Mouse (Mus musculus) central nervous system, embryonic 18 days (tissue): Measurements from ENCODE around the gene Emg1. TPM values are rescaled to one million over a fixed set of nuclear protein-coding genes. Genes with fewer than 3 reads are reported as not detected.

Experiments used
- polyA plus RNA-seq: library from polyadenylated mRNA; depleted of rRNA; stranded (reverse); fragments of >200 nt; gene quantifications from 2 replicates; pipeline ENCODE4 v1.2.3, GENCODE M21; 2012; rRNA removed

The Emg1 gene
- polyA plus RNA-seq: 93.9 and 100 TPM in 2 replicates

GRCm38 (mm10) chr6:124711824-124712782 is at the start of gene Emg1, which contains the start of gene Phb2:
Gene Emg1, minus strand, starts transcription at chr6:124712178.
Gene Phb2, plus strand, starts transcription at chr6:124712336.

GRCm38 (mm10) chr6:124755831-124756595 is 44.0 kb upstream of the Emg1 start, which contains the start of the genes Gm45234 and Atn1:
Gene Gm45234, minus strand, starts transcription at chr6:124756021.
Gene Atn1, minus strand, starts transcription at chr6:124756524.

GRCm38 (mm10) chr6:124740888-124741761 is 29.1 kb upstream of the Emg1 start, which contains the start of gene Grcc10:
Gene Grcc10, minus strand, starts transcription at chr6:124741374.

GRCm38 (mm10) chr6:124738511-124739023 is 26.6 kb upstream of the Emg1 start, which contains the start of gene Ptpn6:
Gene Ptpn6, minus strand, starts transcription at chr6:124738714.

GRCm38 (mm10) chr6:124662477-124663423 is 49.2 kb downstream of the Emg1 start, which contains the start of gene Lpcat3:
Gene Lpcat3, plus strand, starts transcription at chr6:124663027.

Other genes with a start within 250 kb of the Emg1 start
- 120 and 128 TPM in 2 replicates for gene Clstn3, start 247.4 kb downstream of the Emg1 start, polyA plus RNA-seq
- 0.08 and 0.22 TPM in 2 replicates for gene C1rl, start 219.1 kb downstream of the Emg1 start, polyA plus RNA-seq
- gene C1ra, start 199.8 kb downstream of the Emg1 start, polyA plus RNA-seq: 0.40 and 0.65 TPM in 2 replicates
- gene C1s1, start 169.8 kb downstream of the Emg1 start, polyA plus RNA-seq: 1.8 and 2.3 TPM in 2 replicates
- gene C1rb, start 141.9 kb downstream of the Emg1 start, polyA plus RNA-seq: not detected in 2 replicates
- 0.74 and 0.79 TPM in 2 replicates for gene C1s2, start 76.1 kb downstream of the Emg1 start, polyA plus RNA-seq
- gene Lpcat3, start 49.2 kb downstream of the Emg1 start, polyA plus RNA-seq: 48.3 and 54.5 TPM in 2 replicates
- gene Phb2, start 158 bp upstream of the Emg1 start, polyA plus RNA-seq: 139 and 149 TPM in 2 replicates
- 2.6 and 2.9 TPM in 2 replicates for gene Ptpn6, start 26.5 kb upstream of the Emg1 start, polyA plus RNA-seq
- gene Grcc10, start 29.2 kb upstream of the Emg1 start, polyA plus RNA-seq: 564 and 575 TPM in 2 replicates
- gene Gm45234, start 43.8 kb upstream of the Emg1 start, polyA plus RNA-seq: not detected in 2 replicates
- gene Atn1, start 44.3 kb upstream of the Emg1 start, polyA plus RNA-seq: 53.4 and 64.6 TPM in 2 replicates
- gene Eno2, start 57.5 kb upstream of the Emg1 start, polyA plus RNA-seq: 119 and 125 TPM in 2 replicates
- gene Lrrc23, start 67.5 kb upstream of the Emg1 start, polyA plus RNA-seq: 8.5 and 10.6 TPM in 2 replicates
- 4.8 and 7.0 TPM in 2 replicates for gene Spsb2, start 96.5 kb upstream of the Emg1 start, polyA plus RNA-seq
- 410 and 448 TPM in 2 replicates for gene Tpi1, start 102.1 kb upstream of the Emg1 start, polyA plus RNA-seq
- 147 and 151 TPM in 2 replicates for gene Usp5, start 117.3 kb upstream of the Emg1 start, polyA plus RNA-seq
- 23.5 and 24.3 TPM in 2 replicates for gene Cdca3, start 117.4 kb upstream of the Emg1 start, polyA plus RNA-seq
- 0.63 and 2.5 TPM in 2 replicates for gene Gnb3, start 128.1 kb upstream of the Emg1 start, polyA plus RNA-seq
- 140 and 149 TPM in 2 replicates for gene P3h3, start 145.6 kb upstream of the Emg1 start, polyA plus RNA-seq
- gene Gpr162, start 151.8 kb upstream of the Emg1 start, polyA plus RNA-seq: 132 and 136 TPM in 2 replicates
- 0.13 and 0.17 TPM in 2 replicates for gene Cd4, start 176.0 kb upstream of the Emg1 start, polyA plus RNA-seq
- 2.9 and 3.3 TPM in 2 replicates for gene Lag3, start 199.5 kb upstream of the Emg1 start, polyA plus RNA-seq
- gene Ptms, start 207.9 kb upstream of the Emg1 start, polyA plus RNA-seq: 1,878 and 2,539 TPM in 2 replicates
- 582 and 592 TPM in 2 replicates for gene Mlf2, start 219.2 kb upstream of the Emg1 start, polyA plus RNA-seq